Mouse (Mus musculus): ENCODE results near the gene Btbd35f14. TPM values are rescaled to one million over a fixed set of nuclear protein-coding genes. Genes with fewer than 3 reads are reported as not detected.
"Not testable (repeated sequence)": the region's sequence is repeated elsewhere in the genome, so short reads cannot be mapped to it uniquely, and the experiment has no call there.

Btbd35f14 gene
- not detected in 2 replicates for polyA plus RNA-seq (2015; fragmentation: Nextera tagmentation; extraction: Ambion mirVana)

DNA sequence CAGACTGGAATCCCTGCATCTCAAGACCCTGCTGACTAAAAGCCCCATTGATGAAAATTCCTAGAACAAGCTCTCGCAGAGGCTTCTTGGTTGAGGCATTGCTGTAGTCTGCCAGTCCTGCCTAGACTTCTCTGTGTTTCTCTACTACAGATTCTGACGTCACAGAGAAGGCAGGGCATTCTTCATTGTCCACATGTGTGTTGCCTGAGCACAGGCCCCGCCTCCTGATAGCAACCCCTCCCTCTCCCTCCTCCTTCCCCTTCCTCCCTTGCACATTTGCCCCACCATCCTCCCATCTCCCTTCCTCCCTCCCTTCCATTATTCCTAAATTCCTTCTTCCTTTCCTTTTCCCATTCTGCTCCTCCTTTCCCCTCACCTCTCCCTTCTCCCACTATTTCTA, at the start of gene Btbd35f14:
TSS of gene Btbd35f14 (minus strand) at position 101 of the 400 bp plus-strand sequence.
- not testable (repeated sequence) for H3K36me3 ChIP-seq; H3K4me3 ChIP-seq; ATAC-seq (ENCODE audit: low FRiP score, low read depth); H3K4me2 ChIP-seq (replicated peaks); H3K27ac ChIP-seq; H3K4me1 ChIP-seq; H3K9ac ChIP-seq; H3K9me3 ChIP-seq; H3K27me3 ChIP-seq
- WGBS, result no CpG with 5 or more reads among the region's 3 CpGs

DNA sequence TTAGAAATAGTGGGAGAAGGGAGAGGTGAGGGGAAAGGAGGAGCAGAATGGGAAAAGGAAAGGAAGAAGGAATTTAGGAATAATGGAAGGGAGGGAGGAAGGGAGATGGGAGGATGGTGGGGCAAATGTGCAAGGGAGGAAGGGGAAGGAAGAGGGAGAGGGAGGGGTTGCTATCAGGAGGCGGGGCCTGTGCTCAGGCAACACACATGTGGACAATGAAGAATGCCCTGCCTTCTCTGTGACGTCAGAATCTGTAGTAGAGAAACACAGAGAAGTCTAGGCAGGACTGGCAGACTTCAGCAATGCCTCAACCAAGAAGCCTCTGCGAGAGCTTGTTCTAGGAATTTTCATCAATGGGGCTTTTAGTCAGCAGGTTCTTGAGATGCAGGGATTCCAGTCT, 45.3 kb downstream of the Btbd35f14 start, which contains the start of gene Btbd35f13:
TSS of gene Btbd35f13 (plus strand) at position 301 of the 400 bp plus-strand sequence.
- 64% methylated on average over 3 of the region's 3 CpGs for WGBS
- not testable (repeated sequence) for H3K4me3 ChIP-seq; H3K4me2 ChIP-seq (replicated peaks)

More for the DNA sequence above, 45.3 kb downstream of the Btbd35f14 start, which contains the start of gene Btbd35f13:
- not testable (repeated sequence) for H3K9me3 ChIP-seq; H3K27me3 ChIP-seq; H3K9ac ChIP-seq; H3K4me1 ChIP-seq; H3K27ac ChIP-seq; H3K36me3 ChIP-seq; ATAC-seq (ENCODE audit: low FRiP score, low read depth)

Other genes with a start within 250 kb of the Btbd35f14 start
- not detected in 2 replicates for gene Btbd35f15, start 125.0 kb downstream of the Btbd35f14 start, polyA plus RNA-seq (2015; fragmentation: Nextera tagmentation; extraction: Ambion mirVana)
- gene Btbd35f13, start 45.2 kb downstream of the Btbd35f14 start, polyA plus RNA-seq (2015; fragmentation: Nextera tagmentation; extraction: Ambion mirVana), result not detected in 2 replicates

Data from limb, embryonic 13.5 days (tissue).